Mouse (Mus musculus): ENCODE measurements at regions not wholly inside any gene's neighbourhood (a gene's known extent, or its start where the extent isn't known, plus 50 kb on each side); places are given as distances from the start of the nearest gene placed in this dataset.

GRCm38 (mm10) chr6:52473042-52473589 is 159.8 kb downstream of the Evx1 start:
- DNase-seq (ENCODE audit: low spot score): no peak
- Histone ChIP-seq H3K4me3 (no peak overlapping the region), H3K27ac (replicated peaks) (no peak overlapping the region), H3K27me3 (replicated peaks; ENCODE audit: low read depth, poor library complexity, severe bottlenecking) (no peaks in the 10 kb centered on the region), H3K4me1 (peaks cover 3% of the 10 kb centered on the region; the same call in 1 of the 2 replicates), H3K36me3 (replicated peaks) (no peaks in the 10 kb centered on the region), H3K9me3 (no peaks in the 10 kb centered on the region)
- WGBS: 78% methylated on average over 12 of the region's 12 CpGs

DNA sequence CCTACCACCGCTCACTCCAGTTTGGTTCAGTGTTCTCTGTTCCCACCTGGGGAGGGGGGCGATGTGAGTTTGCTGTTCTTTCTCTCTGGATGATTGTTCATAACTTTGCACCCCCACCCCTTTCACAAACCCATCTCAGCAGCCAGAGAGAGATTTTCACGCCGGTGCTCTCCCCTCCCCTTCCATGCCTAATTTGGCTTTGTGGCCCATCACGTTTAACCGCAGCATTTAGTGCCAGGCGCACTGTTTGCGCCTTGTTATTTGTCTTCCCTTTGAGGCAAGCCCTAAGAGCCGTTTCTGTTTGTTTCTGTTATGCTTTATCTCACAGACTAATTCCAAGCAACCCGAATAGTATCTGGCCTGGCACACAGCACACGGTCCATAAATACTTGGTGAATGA is 160.6 kb downstream of the Evx1 start:
- H3K4me1 ChIP-seq: peaks cover 7% of the 10 kb centered on the region; the same call in 1 of the 2 replicates
- H3K36me3 ChIP-seq (replicated peaks): no peaks in the 10 kb centered on the region
- no peaks in the 10 kb centered on the region for H3K27me3 ChIP-seq (replicated peaks; ENCODE audit: low read depth, poor library complexity, severe bottlenecking)
- DNase-seq (ENCODE audit: low spot score): no peak
- no peaks in the 10 kb centered on the region for H3K9me3 ChIP-seq
- no peak overlapping the region for H3K27ac ChIP-seq (replicated peaks)
- WGBS: 72% methylated on average over 11 of the region's 11 CpGs
- no peak overlapping the region for H3K4me3 ChIP-seq

DNA sequence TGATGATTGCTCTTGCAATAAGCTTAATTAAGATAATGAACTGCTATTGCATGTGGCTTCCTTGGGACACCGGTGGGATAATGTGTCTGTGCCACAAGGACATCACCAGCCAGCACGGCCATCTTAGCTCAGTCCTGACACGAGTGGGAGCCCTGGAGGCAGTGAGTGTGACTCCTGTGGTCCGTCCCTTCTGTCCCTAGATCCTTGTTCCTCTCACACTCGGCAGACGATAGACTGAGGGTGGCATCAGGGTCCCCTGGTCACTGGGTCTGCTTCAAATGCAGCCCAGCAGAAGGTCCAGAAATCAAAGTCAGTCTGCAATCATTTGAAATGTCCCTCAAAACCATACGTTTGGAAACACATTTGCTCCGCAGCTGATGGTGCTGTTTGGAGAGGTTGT is 162.4 kb downstream of the Evx1 start:
- no peak for DNase-seq (ENCODE audit: low spot score)
- WGBS: 85% methylated on average over 8 of the region's 8 CpGs
- H3K9me3 ChIP-seq: no peaks in the 10 kb centered on the region
- H3K36me3 ChIP-seq (replicated peaks): no peaks in the 10 kb centered on the region
- no peak overlapping the region for H3K4me3 ChIP-seq
- H3K27me3 ChIP-seq (replicated peaks; ENCODE audit: low read depth, poor library complexity, severe bottlenecking): no peaks in the 10 kb centered on the region
- H3K4me1 ChIP-seq: peaks cover 13% of the 10 kb centered on the region; the same call in 1 of the 2 replicates
- no peak overlapping the region for H3K27ac ChIP-seq (replicated peaks)

DNA sequence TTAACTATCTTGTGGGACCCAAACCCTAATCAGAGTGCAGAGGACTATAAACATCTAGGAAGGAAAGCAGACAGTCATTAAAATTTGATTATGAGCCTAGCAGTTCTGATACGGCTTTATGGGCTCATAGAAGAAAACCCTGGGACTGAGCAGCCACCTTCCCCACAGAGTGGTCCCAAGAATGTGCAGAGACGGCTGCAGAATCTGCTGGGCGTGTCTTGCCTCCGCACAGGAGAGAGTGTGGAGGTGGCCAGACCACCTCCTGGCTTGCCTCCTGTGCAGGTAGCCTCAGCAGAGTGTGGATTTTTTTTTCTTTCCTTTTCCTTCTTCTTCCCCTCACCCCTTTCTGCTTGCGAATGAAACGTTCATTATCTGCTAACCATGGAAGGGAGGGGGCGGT is 163.3 kb downstream of the Hibadh start:
- H3K4me3 ChIP-seq: no peak overlapping the region
- H3K27me3 ChIP-seq (replicated peaks; ENCODE audit: low read depth, poor library complexity, severe bottlenecking): no peaks in the 10 kb centered on the region
- no peak overlapping the region for H3K27ac ChIP-seq (replicated peaks)
- H3K9me3 ChIP-seq: no peaks in the 10 kb centered on the region
- WGBS: 70% methylated on average over 7 of the region's 7 CpGs
- H3K4me1 ChIP-seq: peaks cover 13% of the 10 kb centered on the region; the same call in 1 of the 2 replicates
- no peaks in the 10 kb centered on the region for H3K36me3 ChIP-seq (replicated peaks)
- no peak for DNase-seq (ENCODE audit: low spot score)

DNA sequence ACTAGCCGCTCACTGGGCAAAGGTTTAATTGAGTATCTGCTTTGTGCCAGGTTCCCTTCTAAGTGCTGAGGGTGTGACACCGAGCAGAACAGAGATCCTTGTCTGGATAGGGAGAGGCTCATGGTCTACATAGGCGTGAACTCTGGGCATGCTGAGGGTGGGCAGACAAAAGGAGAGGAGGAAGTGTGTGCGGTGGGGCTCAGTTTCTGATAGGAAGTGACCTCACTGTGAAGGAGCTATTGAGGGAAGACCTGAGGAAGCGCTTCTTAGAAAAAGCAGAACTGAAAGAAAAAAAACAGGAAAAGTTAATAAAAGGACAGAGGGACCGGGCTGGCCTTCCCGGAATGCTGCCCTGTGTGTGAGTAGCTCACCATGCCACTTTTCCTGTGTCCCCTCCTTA is 162.8 kb downstream of the Hibadh start:
- no peaks in the 10 kb centered on the region for H3K36me3 ChIP-seq (replicated peaks)
- H3K9me3 ChIP-seq: no peaks in the 10 kb centered on the region
- H3K27ac ChIP-seq (replicated peaks): no peak overlapping the region
- H3K4me1 ChIP-seq: peaks cover 13% of the 10 kb centered on the region; the same call in 1 of the 2 replicates
- DNase-seq (ENCODE audit: low spot score): no peak
- WGBS: 78% methylated on average over 7 of the region's 7 CpGs
- no peak overlapping the region for H3K4me3 ChIP-seq
- H3K27me3 ChIP-seq (replicated peaks; ENCODE audit: low read depth, poor library complexity, severe bottlenecking): no peaks in the 10 kb centered on the region

DNA sequence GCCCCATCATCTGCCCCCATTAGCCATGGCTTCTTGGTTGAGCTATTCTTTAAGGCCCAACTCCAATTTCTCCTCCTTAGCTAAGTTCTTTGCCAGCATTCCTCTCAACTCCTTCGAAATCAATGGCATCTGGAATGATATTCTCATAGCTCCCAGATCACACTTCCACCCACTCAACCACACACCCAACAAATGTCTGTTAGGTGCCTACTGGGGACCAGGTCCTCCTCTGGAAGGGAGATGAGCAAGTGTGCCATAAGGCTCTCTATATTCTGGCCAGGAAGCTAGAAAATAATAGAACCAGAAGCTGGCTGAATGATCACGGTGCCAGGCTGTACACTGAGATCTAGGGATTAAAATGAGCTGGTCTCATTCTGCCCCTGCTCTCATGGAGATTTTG is 161.6 kb downstream of the Hibadh start:
- no peaks in the 10 kb centered on the region for H3K9me3 ChIP-seq
- peaks cover 13% of the 10 kb centered on the region; the same call in 1 of the 2 replicates for H3K4me1 ChIP-seq
- no peaks in the 10 kb centered on the region for H3K27me3 ChIP-seq (replicated peaks; ENCODE audit: low read depth, poor library complexity, severe bottlenecking)
- peak overlapping the region; percentile 24; the same call in 1 of the 2 replicates for H3K27ac ChIP-seq (replicated peaks)
- WGBS: 90% methylated on average over 2 of the region's 2 CpGs
- DNase-seq (ENCODE audit: low spot score): no peak
- H3K4me3 ChIP-seq: no peak overlapping the region
- H3K36me3 ChIP-seq (replicated peaks): no peaks in the 10 kb centered on the region

DNA sequence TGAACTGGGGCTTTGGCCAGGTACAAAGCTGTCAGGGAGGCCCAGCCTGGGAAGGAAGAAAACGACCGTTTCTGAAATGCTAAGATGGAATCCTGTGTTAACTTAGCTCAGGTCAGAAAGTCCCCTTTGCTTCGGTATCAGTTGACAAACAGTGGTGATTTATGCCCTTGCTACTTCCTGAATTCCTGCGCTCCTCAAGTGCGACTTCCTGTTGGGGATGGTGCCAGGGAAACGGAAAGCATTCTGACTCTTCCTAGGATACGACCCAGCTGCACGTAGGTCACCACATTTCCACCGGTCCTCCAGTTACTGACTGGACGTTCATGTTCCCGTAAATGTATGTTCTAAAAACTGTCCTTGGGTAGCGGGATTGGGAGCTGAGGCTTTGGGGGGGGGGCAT is 161.0 kb downstream of the Hibadh start:
- 65% methylated on average over 12 of the region's 12 CpGs for WGBS
- Histone ChIP-seq H3K4me1 (peaks cover 13% of the 10 kb centered on the region; the same call in 1 of the 2 replicates), H3K36me3 (replicated peaks) (no peaks in the 10 kb centered on the region), H3K4me3 (no peak overlapping the region), H3K27me3 (replicated peaks; ENCODE audit: low read depth, poor library complexity, severe bottlenecking) (no peaks in the 10 kb centered on the region), H3K9me3 (no peaks in the 10 kb centered on the region), H3K27ac (replicated peaks) (peak overlapping the region; percentile 24; the same call in 1 of the 2 replicates)
- no peak for DNase-seq (ENCODE audit: low spot score)

DNA sequence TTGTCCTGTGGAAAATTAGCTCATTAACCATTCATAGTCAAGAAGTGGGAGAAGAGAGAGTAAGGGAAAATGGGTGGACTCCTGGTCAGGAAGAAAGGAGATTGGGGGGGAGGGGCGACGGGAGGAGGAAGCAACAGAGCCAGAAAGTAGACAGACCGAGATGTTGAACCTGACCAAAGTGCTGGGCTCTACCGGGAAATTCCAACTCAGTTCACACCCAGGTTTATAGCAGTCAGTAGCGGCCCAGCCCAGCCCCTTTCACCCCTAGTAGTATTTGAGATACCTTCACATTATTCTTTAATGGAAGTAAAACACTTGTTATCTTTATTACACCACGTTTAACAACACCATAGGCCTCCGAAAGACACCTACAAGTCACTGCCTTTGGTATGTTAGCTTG is 158.2 kb downstream of the Hibadh start:
- 78% methylated on average over 7 of the region's 7 CpGs for WGBS
- peaks cover 16% of the 10 kb centered on the region; the same call in 1 of the 2 replicates for H3K4me1 ChIP-seq
- no peaks in the 10 kb centered on the region for H3K9me3 ChIP-seq
- no peak overlapping the region for H3K27ac ChIP-seq (replicated peaks)
- DNase-seq (ENCODE audit: low spot score): no peak
- no peak overlapping the region for H3K4me3 ChIP-seq
- no peaks in the 10 kb centered on the region for H3K36me3 ChIP-seq (replicated peaks)
- 0 out of 2 replicates have a peak, but pooled peaks cover 8% of the 10 kb centered on the region for H3K27me3 ChIP-seq (replicated peaks; ENCODE audit: low read depth, poor library complexity, severe bottlenecking)

DNA sequence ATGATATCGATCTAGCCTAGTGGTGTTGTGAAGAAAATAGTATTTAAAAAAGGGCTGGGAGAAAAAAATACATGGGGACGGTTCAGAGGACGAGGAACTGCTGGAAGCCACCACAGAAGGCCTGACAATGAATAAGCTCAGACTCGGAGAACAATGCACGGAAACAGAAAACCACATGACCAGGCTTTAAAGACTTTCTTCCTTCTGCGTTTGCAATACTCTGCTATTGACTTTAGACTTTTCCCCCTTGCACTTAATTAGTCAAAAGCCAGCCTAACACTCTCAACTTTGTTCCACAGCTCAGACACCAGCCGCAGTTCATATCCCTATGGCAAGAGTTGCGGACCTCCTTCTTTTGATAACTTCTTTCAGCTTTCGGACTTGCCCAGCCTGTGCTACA is 154.0 kb downstream of the Hibadh start:
- no peak overlapping the region for H3K4me3 ChIP-seq
- no peak overlapping the region for H3K27ac ChIP-seq (replicated peaks)
- WGBS: 78% methylated on average over 9 of the region's 9 CpGs
- DNase-seq (ENCODE audit: low spot score): no peak
- no peaks in the 10 kb centered on the region for H3K9me3 ChIP-seq
- H3K27me3 ChIP-seq (replicated peaks; ENCODE audit: low read depth, poor library complexity, severe bottlenecking): 0 out of 2 replicates have a peak, but pooled peaks cover 8% of the 10 kb centered on the region
- no peaks in the 10 kb centered on the region for H3K36me3 ChIP-seq (replicated peaks)
- 0 out of 2 replicates have a peak, but pooled peaks cover 5% of the 10 kb centered on the region for H3K4me1 ChIP-seq

GRCm38 (mm10) chr6:52486655-52487054 is 153.5 kb downstream of the Hibadh start:
- Histone ChIP-seq H3K27ac (replicated peaks) (no peak overlapping the region), H3K36me3 (replicated peaks) (no peaks in the 10 kb centered on the region), H3K9me3 (no peaks in the 10 kb centered on the region), H3K4me1 (0 out of 2 replicates have a peak, but pooled peaks cover 5% of the 10 kb centered on the region), H3K4me3 (no peak overlapping the region), H3K27me3 (replicated peaks; ENCODE audit: low read depth, poor library complexity, severe bottlenecking) (0 out of 2 replicates have a peak, but pooled peaks cover 8% of the 10 kb centered on the region)
- DNase-seq (ENCODE audit: low spot score): no peak
- 72% methylated on average over 4 of the region's 4 CpGs for WGBS

- WGBS: 91% methylated on average over 5 of the region's 5 CpGs
- no peak overlapping the region for H3K27ac ChIP-seq (replicated peaks)
- DNase-seq (ENCODE audit: low spot score): no peak
Observed at GRCm38 (mm10) chr6:52487861-52488260, 152.3 kb downstream of the Hibadh start.

DNA sequence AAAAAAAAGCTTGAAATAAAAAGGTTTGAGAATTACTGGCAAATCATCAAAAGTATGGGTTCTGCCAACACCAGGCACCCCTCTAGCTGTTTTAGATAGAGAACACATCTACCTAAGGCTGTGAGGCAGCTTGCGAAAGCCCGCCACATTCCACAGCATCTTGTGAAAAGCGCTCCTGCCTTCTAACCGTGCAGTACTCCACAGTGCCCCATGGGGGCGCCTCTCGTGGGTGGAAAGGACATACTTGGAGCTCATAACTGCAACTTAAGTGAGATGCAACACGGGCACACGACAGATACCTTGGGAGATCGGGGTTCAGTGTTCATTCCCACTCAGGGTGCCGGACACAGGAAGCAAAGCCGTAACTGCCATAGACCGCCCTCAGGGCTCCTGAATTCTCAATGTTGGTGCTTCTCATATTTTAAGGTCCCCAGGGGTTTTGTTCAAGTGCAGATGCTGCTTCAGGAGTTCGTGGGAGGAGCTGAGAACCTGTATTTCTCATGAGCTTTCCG is 149.9 kb downstream of the Hibadh start:
- H3K4me1 ChIP-seq: 0 out of 2 replicates have a peak, but pooled peaks cover 5% of the 10 kb centered on the region
- no peaks in the 10 kb centered on the region for H3K9me3 ChIP-seq
- H3K27me3 ChIP-seq (replicated peaks; ENCODE audit: low read depth, poor library complexity, severe bottlenecking): 0 out of 2 replicates have a peak, but pooled peaks cover 1% of the 10 kb centered on the region
- H3K36me3 ChIP-seq (replicated peaks): no peaks in the 10 kb centered on the region
- DNase-seq (ENCODE audit: low spot score): no peak
- no peak overlapping the region for H3K27ac ChIP-seq (replicated peaks)
- no peak overlapping the region for H3K4me3 ChIP-seq
- WGBS: 79% methylated on average over 14 of the region's 14 CpGs

More at GRCm38 (mm10) chr6:52487861-52488260, 152.3 kb downstream of the Hibadh start:
- Histone ChIP-seq H3K4me1 (0 out of 2 replicates have a peak, but pooled peaks cover 5% of the 10 kb centered on the region), H3K4me3 (no peak overlapping the region), H3K36me3 (replicated peaks) (no peaks in the 10 kb centered on the region), H3K9me3 (no peaks in the 10 kb centered on the region), H3K27me3 (replicated peaks; ENCODE audit: low read depth, poor library complexity, severe bottlenecking) (0 out of 2 replicates have a peak, but pooled peaks cover 8% of the 10 kb centered on the region)

DNA sequence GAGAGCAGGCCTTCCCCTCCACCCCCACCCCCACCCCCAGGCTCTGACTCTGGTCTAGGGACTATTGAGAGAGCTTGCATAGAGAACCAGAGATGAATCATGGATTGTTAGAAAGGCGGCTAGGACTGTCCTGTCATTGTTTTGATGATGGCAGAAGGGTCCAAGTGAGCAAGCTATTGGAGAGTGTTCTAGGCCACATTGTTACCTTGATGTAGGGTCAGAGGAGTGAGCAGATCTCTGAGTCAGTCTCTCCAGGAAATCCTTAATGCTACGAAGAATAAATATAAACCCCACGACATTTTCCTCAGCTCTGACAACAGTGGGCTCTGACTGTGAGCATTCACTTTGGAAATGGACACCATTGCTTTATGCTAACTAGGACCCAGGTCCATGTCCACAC is 144.9 kb downstream of the Hibadh start:
- no peak for DNase-seq (ENCODE audit: low spot score)
- H3K36me3 ChIP-seq (replicated peaks): no peaks in the 10 kb centered on the region

More for the DNA sequence above, 144.9 kb downstream of the Hibadh start:
- Histone ChIP-seq H3K9me3 (no peaks in the 10 kb centered on the region), H3K4me3 (no peak overlapping the region), H3K27ac (replicated peaks) (no peak overlapping the region), H3K4me1 (no peaks in the 10 kb centered on the region), H3K27me3 (replicated peaks; ENCODE audit: low read depth, poor library complexity, severe bottlenecking) (no peaks in the 10 kb centered on the region)
- WGBS: 79% methylated on average over 3 of the region's 3 CpGs
